Mouse (Mus musculus) spleen, adult 12 weeks (tissue): Measurements from ENCODE around the gene Olfr583.

Experiments
- DNase-seq: peaks from one replicate; pipeline ENCODE4 v3.0.0; 2022; ENCODE audit warnings: low spot score

Olfr583 gene

GRCm38 (mm10) chr7:103051000-103051399, at the start of gene Olfr583:
Gene Olfr583, plus strand, starts transcription at chr7:103051300.
- no peak for DNase-seq

DNA sequence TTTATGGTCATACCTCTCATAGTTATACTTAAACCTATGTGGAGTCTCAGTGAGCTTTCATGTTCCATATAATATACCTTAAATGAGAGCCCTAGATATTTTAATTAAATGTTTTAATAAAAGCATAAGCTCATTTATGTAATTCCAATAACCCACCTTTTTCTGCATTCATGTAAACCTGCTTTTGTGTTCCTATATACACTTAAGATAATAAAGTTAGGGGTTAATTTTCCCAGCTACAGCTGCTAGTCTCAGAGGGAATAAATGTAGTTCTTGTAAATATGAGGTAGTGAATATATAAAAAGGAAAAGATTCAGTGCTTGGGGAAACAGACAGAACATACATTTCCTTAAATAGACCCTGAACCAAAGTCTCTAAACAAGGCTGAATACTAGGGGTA, 13.4 kb upstream of the Olfr583 start, which contains the start of gene Olfr582:
Olfr582 (plus strand) TSS at position 301 of the 400 bp plus-strand sequence.
- DNase-seq: no peak

DNA sequence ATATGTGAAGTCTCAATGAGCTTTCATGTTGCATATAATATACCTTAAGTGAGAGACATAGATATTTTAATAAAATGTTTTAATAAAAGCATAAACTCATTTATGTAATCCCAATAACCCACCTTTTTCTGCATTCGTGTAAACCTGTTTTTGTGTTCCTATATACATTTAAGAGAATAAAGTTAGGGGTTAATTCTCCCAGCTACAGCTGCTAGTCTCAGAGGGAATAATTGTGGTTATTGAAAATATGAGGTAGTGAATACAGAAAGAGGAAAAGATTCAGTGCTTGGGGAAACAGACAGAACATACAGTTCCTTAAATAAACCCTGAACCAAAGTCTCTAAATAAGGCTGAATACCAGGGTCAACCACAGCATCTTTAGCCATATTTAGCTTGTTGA, 30.5 kb downstream of the Olfr583 start, which contains the start of gene Olfr584:
Olfr584 (plus strand) TSS at position 301 of the 400 bp plus-strand sequence.
- no peak for DNase-seq

DNA sequence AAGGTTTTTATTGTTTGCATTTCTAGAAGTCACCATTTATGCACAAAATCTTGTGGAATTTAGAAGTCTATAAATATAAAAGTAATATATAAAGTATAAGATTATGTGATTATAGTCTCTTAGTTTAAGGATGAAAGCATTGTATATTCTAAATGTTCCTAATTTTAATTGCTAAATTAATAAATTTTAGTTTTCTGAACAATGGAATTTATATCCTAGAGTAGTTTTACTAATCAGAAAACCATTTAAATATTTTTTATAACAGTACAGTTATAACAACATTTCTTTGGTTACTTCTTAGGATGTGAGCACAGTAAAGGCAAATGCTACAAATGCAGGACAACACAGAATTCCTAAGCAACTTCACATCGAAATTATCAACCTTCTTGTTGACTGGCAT, 46.3 kb downstream of the Olfr583 start, which contains the start of gene Olfr585:
Olfr585 (plus strand) TSS at position 301 of the 400 bp plus-strand sequence.
- no peak for DNase-seq
